Comparison of ENCODE assay signal across 11 mouse cellular contexts in genomic region chr11:79141235-79142109, GRCm38 (mm10). TPM values are rescaled to one million over a fixed set of nuclear protein-coding genes. Genes with fewer than 3 reads are reported as not detected.
A peak's percentile ranks its signal among the peaks of the same experiment; 100 is the strongest.
DNase-seq lines count a peak whose midpoint lies in the region; ATAC-seq and TF ChIP-seq lines count a peak whose summit lies in the region.
"Had no signal": no experiment of that assay in that cellular context is flagged by ENCODE, and none has a peak within 500 bp of the region (broad histone marks: within the 10 kb centered on the region; RNA-seq: fewer than 3 reads in every experiment).

No protein-coding gene starts in this region.

- H3K4me3 ChIP-seq in kidney, postnatal 0 days (replicated peaks; ENCODE audit: low read depth, low read length), result no peak overlapping the region
- no peak overlapping the region for H3K4me3 ChIP-seq in kidney, embryonic 16.5 days (ENCODE audit: low read length)
- H3K4me3 ChIP-seq in heart, postnatal 0 days (ENCODE audit: low read depth, low read length), result no peak overlapping the region
- H3K4me3 ChIP-seq: midbrain, embryonic 12.5 days had no signal

- DNase-seq in kidney, postnatal 0 days (ENCODE audit: low spot score), result no peak
- peak; percentile 25 for DNase-seq in brain, embryonic 14.5 days (ENCODE audit: low read depth)
- DNase-seq in heart, postnatal 0 days (ENCODE audit: low spot score), result no peak
- DNase-seq in mesoderm, embryonic 11.5 days (ENCODE audit: low read depth, low spot score), result peak; percentile 23
- DNase-seq in adrenal gland, postnatal 36 days, result no peak
- no peak for DNase-seq in right cerebral cortex, postnatal 4 days
- DNase-seq: cerebellum, postnatal 36 days; right cerebral cortex, adult 18-20 months had no signal

- TF ChIP-seq POLR2A in brain, embryonic 14.5 days (IDR thresholded peaks at IDR 0.05; ENCODE audit: borderline replicate concordance, extremely low read depth, insufficient read depth, insufficient read length, poor library complexity, severe bottlenecking), result no peak

- TF ChIP-seq CTCF in kidney, postnatal 0 days (IDR thresholded peaks at IDR 0.05; ENCODE audit: low read depth), result peak; percentile 14; the same call in 1 of the 2 replicates
- TF ChIP-seq CTCF in brain, embryonic 14.5 days (IDR thresholded peaks at IDR 0.05; ENCODE audit: borderline replicate concordance, extremely low read depth, insufficient read depth, insufficient read length), result no peak
- TF ChIP-seq CTCF in heart, postnatal 0 days (IDR thresholded peaks at IDR 0.05; ENCODE audit: low read depth), result no peak

- H3K27me3 ChIP-seq in kidney, postnatal 0 days (ENCODE audit: insufficient read depth, low read length), result no peaks in the 10 kb centered on the region
- H3K27me3 ChIP-seq in kidney, embryonic 16.5 days (ENCODE audit: insufficient read depth, low read length), result no peaks in the 10 kb centered on the region
- H3K27me3 ChIP-seq in heart, postnatal 0 days (ENCODE audit: control insufficient read depth, insufficient read depth, low read length), result no peaks in the 10 kb centered on the region
- H3K27me3 ChIP-seq: midbrain, embryonic 12.5 days had no signal

- H3K4me1 ChIP-seq in kidney, postnatal 0 days (replicated peaks; ENCODE audit: insufficient read depth, low read length), result no peaks in the 10 kb centered on the region; the same call in none of the 2 replicates
- peaks cover 35% of the 10 kb centered on the region for H3K4me1 ChIP-seq in kidney, embryonic 16.5 days (ENCODE audit: insufficient read depth, low read length)
- peaks cover 37% of the 10 kb centered on the region; the same call in 1 of the 2 replicates for H3K4me1 ChIP-seq in heart, postnatal 0 days (ENCODE audit: control insufficient read depth, insufficient read depth)

- no peak overlapping the region for H3K27ac ChIP-seq in kidney, postnatal 0 days
- H3K27ac ChIP-seq in kidney, embryonic 16.5 days (ENCODE audit: low read length), result no peak overlapping the region
- H3K27ac ChIP-seq in heart, postnatal 0 days (ENCODE audit: low read depth), result peak overlapping the region; percentile 26; the same call in 1 of the 2 replicates
- H3K27ac ChIP-seq: midbrain, embryonic 12.5 days had no signal

- 35% methylated on average over 10 of the region's 11 CpGs for WGBS in kidney, postnatal 0 days
- WGBS in kidney, embryonic 16.5 days, result 32% methylated on average over 11 of the region's 11 CpGs
- 17% methylated on average over 9 of the region's 11 CpGs for WGBS in heart, postnatal 0 days

- no peak overlapping the region for H3K9ac ChIP-seq in kidney, postnatal 0 days (ENCODE audit: low read depth, low read length)
- no peak overlapping the region for H3K9ac ChIP-seq in kidney, embryonic 16.5 days (replicated peaks; ENCODE audit: low read length)
- H3K9ac ChIP-seq in heart, postnatal 0 days (replicated peaks; ENCODE audit: low read depth, low read length), result no peak overlapping the region
- H3K9ac ChIP-seq: midbrain, embryonic 12.5 days had no signal

- no peaks in the 10 kb centered on the region for H3K36me3 ChIP-seq in kidney, postnatal 0 days (ENCODE audit: insufficient read depth, low read length)
- no peaks in the 10 kb centered on the region for H3K36me3 ChIP-seq in kidney, embryonic 16.5 days (ENCODE audit: insufficient read depth, low read length)
- no peaks in the 10 kb centered on the region for H3K36me3 ChIP-seq in heart, postnatal 0 days (replicated peaks; ENCODE audit: control insufficient read depth, insufficient read depth, low read length)
- H3K36me3 ChIP-seq: midbrain, embryonic 12.5 days had no signal

- H3K9me3 ChIP-seq in kidney, postnatal 0 days (replicated peaks; ENCODE audit: low read length), result no peaks in the 10 kb centered on the region
- H3K9me3 ChIP-seq in kidney, embryonic 16.5 days (ENCODE audit: low read length), result no peaks in the 10 kb centered on the region
- H3K9me3 ChIP-seq in heart, postnatal 0 days (replicated peaks; ENCODE audit: control insufficient read depth, low read length), result no peaks in the 10 kb centered on the region
- H3K9me3 ChIP-seq: midbrain, embryonic 12.5 days had no signal

- ATAC-seq in kidney, postnatal 0 days (replicated peaks; ENCODE audit: low FRiP score, low read depth), result no peak
- ATAC-seq in kidney, embryonic 16.5 days (ENCODE audit: low FRiP score, low TSS enrichment), result no peak
- no peak for ATAC-seq in heart, postnatal 0 days (ENCODE audit: insufficient read depth, low read depth)
- ATAC-seq: inflammation-experienced regulatory T-cells, adult 6 months had no signal

- H3K4me2 ChIP-seq in kidney, postnatal 0 days (ENCODE audit: low read length), result no peak overlapping the region
- H3K4me2 ChIP-seq in kidney, embryonic 16.5 days (replicated peaks; ENCODE audit: low read depth, low read length), result no peak overlapping the region
- 0 out of 2 replicates have a peak overlapping the region, but pooled peaks have one; percentile 0 for H3K4me2 ChIP-seq in heart, postnatal 0 days (ENCODE audit: low read depth, low read length)
- H3K4me2 ChIP-seq: midbrain, embryonic 12.5 days had no signal

- TF ChIP-seq EP300 in heart, postnatal 0 days (IDR thresholded peaks at IDR 0.05; ENCODE audit: low read depth), result no peak

RNA-seq across cellular contexts. Expression of gene Ksr1, which starts 4.7 kb away (rescaled TPM):
- polyA plus RNA-seq in kidney, postnatal 0 days (2015; fragmentation: Nextera tagmentation; extraction: Ambion mirVana), result 1.7 and 1.8 TPM in 2 replicates
- polyA plus RNA-seq in kidney, embryonic 16.5 days (2015; fragmentation: Nextera tagmentation; extraction: Ambion mirVana), result 3.5 and 3.8 TPM in 2 replicates
- 23.3 and 26.9 TPM in 2 replicates for polyA plus RNA-seq in brain, embryonic 14.5 days (2012; rRNA removed)
- total RNA-seq in heart, postnatal 0 days (2014; rRNA removed; ENCODE audit: low replicate concordance), result 7.7 and 15.2 TPM in 2 replicates
- polyA plus RNA-seq in heart, postnatal 0 days (2015; fragmentation: Nextera tagmentation; extraction: Ambion mirVana), result 1.3 and 1.5 TPM in 2 replicates
- total RNA-seq in adrenal gland, postnatal 36 days (2021), result 10 to 100 TPM in 1 of 2 experiments, 1 to 10 TPM in 1; 9.1 to 10.0 TPM

Comparison
In these comparisons a context has a peak if more than half of its experiments do, and no peak if none do; other contexts are left out.
1. DNase-seq: peak in brain, embryonic 14.5 days (single experiment) and mesoderm, embryonic 11.5 days (single experiment); none in kidney, postnatal 0 days (single experiment), heart, postnatal 0 days (single experiment), adrenal gland, postnatal 36 days (0 of 2) and right cerebral cortex, postnatal 4 days (single experiment).